Mouse (Mus musculus) layer of hippocampus, postnatal 36 days (tissue): ENCODE data around the gene Gm11555. TPM values are rescaled to one million over a fixed set of nuclear protein-coding genes. Genes with fewer than 3 reads are reported as not detected.

Source experiments
- total RNA-seq, 2 experiments: library from RNA; stranded (reverse); gene quantifications; 2 replicates each; pipeline ENCODE4 v1.2.3; 2021

Gene Gm11555
- total RNA-seq, 2 experiments from 2014 or later, result not detected

Other genes with a start within 250 kb of the Gm11555 start
- under 1 TPM; 0.61 to 0.97 TPM for gene Krt12, start 228.0 kb downstream of the Gm11555 start, total RNA-seq
- gene Krt20, start 212.1 kb downstream of the Gm11555 start, total RNA-seq, result not detected
- not detected for gene Krt23, start 157.1 kb downstream of the Gm11555 start, total RNA-seq
- gene Krt39, start 128.9 kb downstream of the Gm11555 start, total RNA-seq, result not detected
- not detected for gene Krt40, start 107.1 kb downstream of the Gm11555 start, total RNA-seq
- gene Krtap3-3, start 99.4 kb downstream of the Gm11555 start, total RNA-seq, result not detected
- gene Krtap3-2, start 93.4 kb downstream of the Gm11555 start, total RNA-seq, result not detected
- not detected for gene Gm11939, start 90.8 kb downstream of the Gm11555 start, total RNA-seq
- not detected for gene Krtap3-1, start 83.6 kb downstream of the Gm11555 start, total RNA-seq
- gene Krtap1-5, start 69.2 kb downstream of the Gm11555 start, total RNA-seq, result not detected
- not detected for gene Krtap1-4, start 66.6 kb downstream of the Gm11555 start, total RNA-seq
- gene Krtap1-3, start 58.9 kb downstream of the Gm11555 start, total RNA-seq, result not detected
- gene Krtap9-3, start 52.1 kb downstream of the Gm11555 start, total RNA-seq, result not detected
- gene Gm11938, start 46.9 kb downstream of the Gm11555 start, total RNA-seq, result not detected
- gene Gm11937, start 40.0 kb downstream of the Gm11555 start, total RNA-seq, result not detected
- not detected for gene Krtap2-4, start 35.4 kb downstream of the Gm11555 start, total RNA-seq
- gene Gm11562, start 29.8 kb downstream of the Gm11555 start, total RNA-seq, result not detected
- not detected for gene Krtap4-1, start 22.0 kb downstream of the Gm11555 start, total RNA-seq
- not detected for gene Krtap4-2, start 15.2 kb downstream of the Gm11555 start, total RNA-seq
- not detected for gene Krtap4-7, start 6.1 kb downstream of the Gm11555 start, total RNA-seq
- not detected for gene Gm11563, start 8.7 kb upstream of the Gm11555 start, total RNA-seq
- gene Krtap4-6, start 15.7 kb upstream of the Gm11555 start, total RNA-seq, result not detected
- not detected for gene Gm14190, start 40.5 kb upstream of the Gm11555 start, total RNA-seq
- not detected for gene Gm14180, start 84.1 kb upstream of the Gm11555 start, total RNA-seq
- not detected for gene Gm11595, start 122.7 kb upstream of the Gm11555 start, total RNA-seq
- not detected for gene Krtap4-8, start 130.5 kb upstream of the Gm11555 start, total RNA-seq
- not detected for gene Krtap4-9, start 135.0 kb upstream of the Gm11555 start, total RNA-seq
- not detected for gene Gm11596, start 143.2 kb upstream of the Gm11555 start, total RNA-seq
- gene Gm11569, start 148.7 kb upstream of the Gm11555 start, total RNA-seq, result not detected
- gene Gm11554, start 154.2 kb upstream of the Gm11555 start, total RNA-seq, result not detected
- not detected for gene Krtap4-13, start 159.7 kb upstream of the Gm11555 start, total RNA-seq
- not detected for gene Gm11564, start 165.4 kb upstream of the Gm11555 start, total RNA-seq
- not detected for gene 2300003K06Rik, start 187.8 kb upstream of the Gm11555 start, total RNA-seq
- not detected for gene Krtap4-16, start 201.4 kb upstream of the Gm11555 start, total RNA-seq
- gene Gm11568, start 207.7 kb upstream of the Gm11555 start, total RNA-seq, result not detected
- not detected for gene Gm11559, start 214.2 kb upstream of the Gm11555 start, total RNA-seq
- not detected for gene Krtap9-1, start 223.2 kb upstream of the Gm11555 start, total RNA-seq
- gene Gm11567, start 229.0 kb upstream of the Gm11555 start, total RNA-seq, result not detected